Mouse (Mus musculus) ZHBTc4 (cell line): Measurements from ENCODE around the gene Actn3.

ENCODE experiments used
- DNase-seq: peaks from one replicate; pipeline ENCODE4 v3.0.0-alpha.2; 2011; ENCODE audit warnings: low read depth, low spot score

Actn3 gene

DNA sequence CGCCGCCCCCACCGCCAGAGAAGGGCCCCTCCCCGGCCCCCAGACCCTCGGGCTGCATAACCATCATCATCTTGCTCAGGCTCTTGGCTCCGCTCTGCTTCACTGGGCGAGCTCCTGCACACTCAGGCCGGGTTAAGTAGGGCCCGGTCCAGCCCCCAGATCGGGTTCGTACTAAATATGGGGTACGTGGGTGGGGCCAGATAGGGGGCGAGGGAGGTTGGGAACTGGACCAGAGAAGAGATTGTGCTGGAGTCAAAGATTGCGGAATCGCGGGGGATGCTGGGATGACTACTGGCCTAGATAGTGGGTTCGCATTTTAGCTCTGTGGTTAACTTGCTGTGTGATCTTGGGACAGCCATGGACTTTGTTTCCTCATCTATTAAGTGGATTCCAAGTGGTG, at the start of gene Actn3:
Gene Actn3 (minus strand): TSS at position 125 of the 400 bp plus-strand sequence.
- DNase-seq = no peak

DNA sequence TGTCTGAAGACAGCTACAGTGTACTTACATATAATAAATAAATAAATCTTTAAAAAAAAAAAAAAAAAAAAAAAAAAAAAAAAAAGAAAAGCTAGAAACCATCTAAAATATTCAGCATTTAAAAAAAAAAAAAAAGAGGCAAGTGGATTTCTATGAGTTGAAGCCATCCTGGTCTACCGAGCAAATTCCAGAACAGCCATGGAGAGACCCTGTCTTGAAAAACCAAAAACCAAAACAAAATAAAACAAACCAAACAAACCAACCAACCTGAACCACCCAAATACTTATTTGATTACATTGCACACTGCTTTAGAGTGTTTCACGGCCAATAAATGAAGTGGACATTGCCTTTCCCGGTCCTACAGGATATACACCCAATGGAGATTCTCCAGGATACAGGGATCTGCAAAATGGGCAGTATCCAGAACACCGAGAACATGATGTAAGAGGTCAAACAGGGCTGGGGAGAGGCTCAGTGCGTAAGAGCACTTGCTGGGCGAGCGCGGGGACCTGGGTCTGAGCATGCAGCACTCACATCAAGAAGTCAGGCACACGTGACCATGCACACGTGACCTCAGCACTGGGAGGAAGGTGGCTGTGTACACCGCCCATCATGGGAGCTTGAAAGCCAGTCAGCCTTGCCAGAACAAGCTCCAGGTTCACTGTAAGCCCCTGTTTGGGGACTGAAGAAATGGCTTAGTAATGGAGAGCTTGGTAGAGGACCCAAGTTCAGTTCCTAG, 47.6 kb upstream of the Actn3 start:
- DNase-seq = peak; percentile 88

DNA sequence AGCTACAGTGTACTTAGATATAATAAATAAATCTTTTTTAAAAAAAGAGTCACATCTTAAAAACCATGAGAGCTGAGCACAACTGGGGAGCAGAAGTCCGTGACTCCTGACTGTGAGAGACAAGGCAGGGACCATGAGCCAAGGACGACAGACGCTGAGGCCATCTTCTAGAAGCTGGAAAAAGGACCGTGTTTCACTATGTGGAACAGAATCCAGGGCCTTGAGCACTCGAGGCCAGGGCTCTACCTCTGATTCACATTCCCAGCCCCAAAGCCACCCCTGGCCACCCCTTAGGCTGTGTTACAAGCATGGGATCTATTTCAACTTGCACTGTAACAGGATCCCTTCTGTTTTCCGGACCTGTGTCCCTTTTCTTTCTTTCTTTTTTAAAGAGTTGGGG, 41.9 kb upstream of the Actn3 start:
- DNase-seq = no peak

DNA sequence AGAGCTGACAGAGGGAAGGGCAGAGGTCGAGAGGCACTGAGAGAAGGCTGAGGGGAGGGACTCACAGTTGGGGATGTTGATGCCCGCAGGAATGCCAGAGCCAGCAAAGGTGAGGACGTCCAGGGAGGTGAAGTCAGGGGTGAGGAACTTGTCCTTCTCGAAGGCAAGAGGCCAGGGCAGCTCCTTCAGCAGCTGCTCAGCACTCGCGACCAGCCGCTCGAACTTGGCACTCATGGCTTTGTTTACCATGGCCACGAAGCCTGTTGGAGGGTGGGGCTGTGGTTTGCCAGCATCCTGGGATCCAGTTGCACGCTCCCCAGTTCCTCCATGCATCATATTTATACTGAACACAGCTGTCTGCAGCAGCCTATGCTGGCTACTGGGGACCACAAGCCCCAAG, 39.1 kb upstream of the Actn3 start:
- no peak for DNase-seq

DNA sequence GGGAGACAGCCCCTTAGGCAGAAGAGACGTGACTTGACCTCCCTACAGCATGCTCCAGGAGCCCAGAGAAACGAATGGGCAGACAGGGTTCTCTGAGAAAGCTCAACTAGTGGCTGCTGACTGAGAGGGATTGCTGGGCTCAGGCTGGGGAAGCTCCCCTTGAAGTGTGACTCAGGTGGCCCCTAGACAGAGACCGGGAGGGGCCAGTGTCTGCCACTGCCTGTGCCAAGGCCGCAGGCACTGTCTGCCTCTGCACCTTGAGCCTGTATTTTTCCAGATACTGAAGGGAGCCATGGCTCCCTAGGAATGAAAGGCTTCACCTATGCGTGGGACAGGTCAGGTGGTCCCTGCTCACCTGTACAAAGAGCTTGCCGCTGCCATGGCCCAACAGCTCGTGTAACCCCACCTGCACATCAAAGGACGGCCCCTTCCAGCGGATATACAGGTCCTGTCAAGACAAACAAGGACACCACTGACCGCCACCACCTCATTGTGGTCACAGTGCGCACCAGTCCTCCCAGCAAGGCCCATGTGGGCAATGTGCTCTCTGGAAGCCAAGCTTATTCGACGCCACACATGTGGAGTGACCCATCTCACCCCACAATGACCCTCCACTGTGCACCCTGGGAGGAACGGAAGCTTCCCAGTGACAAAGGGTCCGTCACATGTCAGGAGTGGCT, 38.4 kb upstream of the Actn3 start:
- no peak for DNase-seq

DNA sequence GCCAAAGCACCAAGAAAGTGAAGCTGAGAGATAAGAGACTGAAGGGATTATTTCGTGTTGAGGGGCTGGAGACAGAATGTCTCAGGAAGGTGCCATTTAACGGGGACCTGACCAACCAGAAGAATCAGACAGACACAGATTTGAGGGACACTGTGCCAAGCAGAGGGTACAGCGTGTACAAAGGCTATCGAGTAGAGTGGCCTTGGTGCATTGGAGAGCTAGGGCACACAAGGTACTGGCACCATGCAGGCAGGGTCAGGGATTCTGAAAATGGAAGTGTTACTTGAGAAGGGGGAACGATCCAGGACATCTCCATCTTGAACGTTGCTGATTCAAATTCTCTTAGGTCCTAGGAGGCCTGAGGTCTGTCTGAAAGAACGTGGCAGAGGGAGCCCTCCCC, 31.7 kb upstream of the Actn3 start:
- no peak for DNase-seq

DNA sequence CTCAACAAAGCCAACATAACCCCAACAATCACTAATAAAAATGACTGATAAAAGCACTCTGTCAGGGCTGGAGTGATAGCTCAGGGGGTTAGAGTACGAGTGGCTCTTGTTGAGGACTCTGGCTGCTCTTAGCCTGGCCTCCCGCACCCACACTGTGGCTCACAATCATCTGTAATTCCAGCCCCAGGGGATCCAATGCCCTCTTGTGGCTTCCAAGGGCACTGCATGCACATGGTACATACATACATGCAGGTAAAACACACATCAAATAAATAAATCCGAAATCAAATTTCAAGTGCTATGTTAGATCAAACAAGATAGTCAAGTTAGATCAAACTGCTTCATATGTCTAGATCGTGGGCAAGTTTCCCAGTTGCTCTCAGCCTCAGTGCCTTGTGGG, 30.4 kb upstream of the Actn3 start:
- DNase-seq = peak; percentile 85

DNA sequence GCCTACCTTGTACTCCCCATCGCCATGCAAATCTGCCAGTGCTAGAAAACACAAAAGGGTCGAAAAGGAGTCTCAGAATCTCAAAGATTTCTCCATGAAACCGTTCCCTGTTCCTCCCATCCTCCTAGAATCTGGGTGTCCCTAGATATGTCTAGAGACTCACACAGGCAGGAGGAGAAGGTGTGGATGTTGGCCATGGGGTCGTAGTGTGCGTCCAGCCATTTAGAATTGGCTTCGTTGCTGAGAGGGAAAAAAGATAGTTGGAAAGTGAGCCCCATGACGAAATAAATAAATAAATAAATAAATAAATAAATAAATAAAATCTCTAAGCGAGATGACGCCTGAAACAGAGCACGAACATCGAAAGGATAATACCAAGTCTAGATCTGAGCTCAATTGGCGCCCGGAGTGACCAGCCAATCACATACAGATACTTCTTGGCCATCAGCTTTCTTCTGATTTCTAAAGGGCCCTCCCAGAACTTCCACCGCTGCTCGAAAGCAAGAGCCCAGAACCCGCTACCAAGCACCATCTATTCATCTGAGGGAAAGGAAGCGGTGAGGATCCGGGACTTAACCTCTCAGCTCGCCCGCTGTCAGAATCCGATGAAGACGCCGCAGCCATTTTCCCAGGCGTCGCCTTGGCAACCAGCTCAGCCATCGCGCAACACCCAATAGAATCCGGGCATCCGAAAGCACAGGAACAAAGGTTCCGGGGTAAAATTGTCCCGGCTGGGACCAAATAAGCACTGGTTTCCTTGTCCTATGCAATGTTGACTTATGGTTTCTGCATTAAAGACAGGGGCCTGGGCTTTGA, 28.5 kb upstream of the Actn3 start, which contains the start of gene Bbs1:
Gene Bbs1 (minus strand): TSS at position 650 of the 816 bp plus-strand sequence.
- peak; percentile 88 for DNase-seq

DNA sequence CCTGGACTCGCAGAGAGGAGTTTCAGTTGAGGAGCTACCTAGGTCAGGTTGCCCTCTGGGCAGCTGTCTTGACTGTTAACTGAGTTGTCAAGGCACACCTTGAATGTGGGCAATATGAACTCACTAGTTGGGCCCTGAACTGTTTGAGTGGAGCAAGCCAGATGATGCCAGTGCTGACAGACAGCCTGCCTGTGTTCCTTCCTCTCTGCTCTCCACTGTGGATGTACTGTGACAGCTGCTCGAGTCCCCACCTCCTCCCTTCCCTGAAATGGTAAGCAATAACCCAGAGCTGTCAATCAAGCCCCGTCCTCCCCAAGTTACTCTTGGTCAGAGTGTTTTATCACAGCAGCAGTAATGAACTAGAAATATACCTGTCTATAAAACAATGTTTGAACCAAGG, 22.2 kb upstream of the Actn3 start:
- no peak for DNase-seq

DNA sequence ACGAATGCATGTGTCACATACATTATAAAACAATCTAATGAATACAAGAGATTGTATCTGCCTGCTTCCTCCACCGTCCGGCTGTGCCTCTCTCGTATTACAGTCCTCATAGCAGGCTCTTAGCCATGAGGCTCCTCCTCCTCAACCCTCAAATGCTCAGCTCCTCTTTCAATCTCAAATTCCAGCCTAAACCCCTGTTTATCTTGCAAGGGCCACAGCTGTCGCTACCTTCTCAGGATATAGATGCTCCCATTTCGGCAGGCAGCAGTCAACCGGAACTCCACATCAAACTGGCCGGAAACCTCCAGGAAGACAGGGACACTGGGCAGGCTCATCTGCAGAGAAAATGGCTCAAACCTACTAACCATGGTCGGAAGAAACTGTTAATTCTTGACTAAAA, 21.3 kb upstream of the Actn3 start:
- DNase-seq = no peak

DNA sequence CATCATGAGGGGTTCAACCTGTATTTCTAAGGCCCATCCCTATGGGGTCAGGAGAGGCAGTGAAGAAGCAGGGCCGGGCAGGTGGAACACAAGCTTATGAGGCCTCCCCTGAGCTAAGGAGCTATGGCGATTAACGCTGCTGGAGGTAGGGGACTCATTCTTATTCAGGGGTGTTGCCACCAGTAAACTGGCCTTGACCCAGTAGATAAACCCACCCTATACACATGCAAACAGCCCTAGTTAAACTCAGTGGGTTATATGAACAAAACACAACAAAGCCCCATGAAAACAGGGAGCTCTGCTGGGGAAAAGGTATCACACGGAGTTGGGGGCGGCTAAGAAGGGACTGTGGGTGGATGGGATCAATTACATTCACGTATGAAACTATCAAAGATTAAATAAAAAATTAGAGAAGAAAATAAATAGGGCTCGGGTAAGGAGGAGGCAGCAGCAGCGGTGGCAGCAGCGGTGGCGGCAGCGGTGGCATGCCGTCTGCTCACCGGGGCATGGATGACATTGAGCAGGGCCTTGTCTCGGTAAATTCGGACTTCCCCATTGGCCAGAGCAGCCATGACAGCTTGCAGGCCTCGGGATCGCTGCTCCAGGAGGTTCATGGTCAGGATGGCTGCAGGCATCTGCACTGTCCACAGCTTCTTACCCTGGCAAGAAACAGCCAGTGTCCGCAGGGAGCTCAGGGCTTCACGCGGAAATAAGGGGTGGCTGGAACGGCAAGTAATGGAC, 19.2 kb upstream of the Actn3 start:
- DNase-seq = peak; percentile 90

DNA sequence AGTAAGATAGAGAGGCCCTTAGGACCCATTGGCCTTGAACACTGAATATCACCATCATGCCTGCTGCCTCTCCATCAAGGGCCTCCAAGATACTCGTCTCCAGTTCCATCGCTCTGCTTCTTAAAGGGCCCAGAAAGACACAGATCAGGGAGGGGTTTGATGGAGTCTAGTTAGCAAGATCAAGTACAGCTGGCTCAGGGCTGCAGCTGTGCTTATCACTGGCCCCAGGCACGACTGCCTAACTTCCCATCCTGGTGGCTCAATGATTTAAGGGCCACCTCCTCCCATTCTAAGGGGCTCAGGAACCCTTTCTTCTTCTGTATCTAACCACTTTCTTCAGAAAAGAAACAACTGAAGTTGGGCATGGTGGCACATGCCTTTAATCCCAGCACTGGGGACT, 14.1 kb upstream of the Actn3 start:
- no peak for DNase-seq

DNA sequence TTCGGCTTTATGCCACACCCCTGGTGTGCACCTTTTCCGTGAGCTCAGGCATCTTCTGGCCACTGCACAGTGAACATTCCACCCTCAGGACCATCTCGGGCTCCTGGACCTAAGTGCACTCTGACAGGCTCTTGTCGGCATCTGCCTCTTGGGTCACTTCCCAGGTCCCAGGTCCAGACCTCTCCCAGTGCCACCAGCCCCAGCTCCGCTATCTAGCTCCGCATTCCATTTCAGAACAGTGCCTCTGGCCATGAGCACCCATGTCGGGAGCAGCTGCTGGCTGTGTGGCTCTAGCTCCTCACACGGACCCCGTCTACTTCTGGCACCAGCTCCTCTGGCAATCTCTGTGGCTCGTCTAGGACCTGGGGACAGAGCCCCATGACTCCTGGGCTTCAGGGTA, 12.1 kb upstream of the Actn3 start:
- no peak for DNase-seq

DNA sequence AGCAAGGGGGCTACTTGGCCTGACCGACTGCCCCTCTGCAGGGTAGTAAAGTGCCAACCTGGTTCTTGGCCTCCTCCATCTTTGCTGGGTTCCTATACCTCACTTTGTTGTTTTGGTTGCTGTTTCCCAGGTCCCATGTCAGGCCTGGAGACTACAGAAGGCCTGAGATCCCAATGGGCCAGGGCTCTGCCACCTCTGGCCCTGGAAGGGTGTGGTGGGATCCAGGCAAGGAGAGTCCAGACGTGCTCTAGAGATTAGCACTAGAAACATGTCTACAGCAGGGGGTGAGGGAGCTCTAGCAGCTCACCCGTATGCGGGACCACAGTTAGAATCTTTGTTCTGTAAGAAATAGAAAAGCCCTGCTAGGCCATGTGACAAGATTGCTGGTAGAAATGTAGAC, 6.3 kb upstream of the Actn3 start:
- DNase-seq = no peak

DNA sequence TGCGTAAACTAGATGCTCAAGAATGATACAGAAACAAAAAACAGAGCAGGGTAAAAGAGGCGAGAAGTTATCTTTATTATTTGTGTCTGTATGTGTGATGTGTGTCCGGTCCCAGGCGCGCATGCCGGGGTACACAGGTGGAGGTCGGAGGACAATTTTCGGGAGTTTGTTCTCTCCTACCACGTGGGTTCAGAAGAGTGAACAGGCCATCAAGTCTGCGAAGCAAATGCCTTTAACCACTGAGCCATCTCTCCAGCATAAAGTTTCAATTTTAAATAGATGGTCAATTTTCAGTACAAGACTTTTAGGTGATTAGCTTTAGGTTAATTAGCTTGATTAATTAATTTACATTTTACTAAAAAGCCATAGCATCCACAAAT, 1.6 kb upstream of the Actn3 start:
- no peak for DNase-seq

DNA sequence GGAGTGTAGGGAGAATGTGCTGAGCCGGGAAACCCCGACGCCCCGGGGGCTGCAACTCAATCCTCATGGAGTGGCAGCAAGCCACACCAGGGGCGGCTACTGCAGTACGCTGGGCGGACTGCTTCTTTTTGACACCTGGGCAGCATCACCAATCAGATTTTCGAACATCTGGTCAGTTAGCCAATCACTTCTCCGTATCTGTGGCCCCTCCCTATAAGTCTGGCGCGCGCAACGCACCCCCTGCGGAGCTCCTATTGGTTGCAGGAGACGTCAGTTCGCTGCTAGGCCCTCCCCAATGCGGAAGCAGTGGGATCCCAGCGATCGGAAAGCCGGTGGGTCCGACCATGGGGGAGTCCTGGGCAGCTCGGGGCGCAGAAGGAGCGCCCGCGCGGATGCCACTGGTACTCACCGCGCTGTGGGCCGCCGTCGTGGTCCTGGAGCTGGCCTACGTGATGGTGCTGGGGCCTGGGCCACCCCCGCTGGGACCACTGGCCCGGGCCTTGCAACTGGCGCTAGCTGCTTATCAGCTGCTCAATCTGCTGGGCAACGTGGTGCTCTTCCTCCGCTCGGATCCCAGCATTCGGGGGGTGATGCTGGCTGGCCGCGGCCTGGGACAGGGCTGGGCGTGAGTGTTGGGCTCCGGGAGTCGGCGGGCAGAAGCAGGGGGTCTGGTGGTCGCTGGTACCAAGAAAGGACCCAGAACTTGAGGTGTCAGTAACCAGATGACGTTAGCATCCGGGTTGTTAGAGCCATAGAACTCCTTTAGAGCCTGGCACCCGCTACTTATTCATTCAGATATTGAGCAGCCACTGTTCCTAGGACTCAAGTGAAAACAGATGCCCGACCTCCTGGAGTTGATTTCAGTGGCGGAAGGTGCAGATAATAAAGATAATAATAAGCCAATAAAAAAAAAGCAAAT, 955 bp upstream of the Actn3 start, which contains the start of gene Zdhhc24:
Gene Zdhhc24 (plus strand): TSS at position 264 of the 919 bp plus-strand sequence.
- DNase-seq = peak; percentile 97

DNA sequence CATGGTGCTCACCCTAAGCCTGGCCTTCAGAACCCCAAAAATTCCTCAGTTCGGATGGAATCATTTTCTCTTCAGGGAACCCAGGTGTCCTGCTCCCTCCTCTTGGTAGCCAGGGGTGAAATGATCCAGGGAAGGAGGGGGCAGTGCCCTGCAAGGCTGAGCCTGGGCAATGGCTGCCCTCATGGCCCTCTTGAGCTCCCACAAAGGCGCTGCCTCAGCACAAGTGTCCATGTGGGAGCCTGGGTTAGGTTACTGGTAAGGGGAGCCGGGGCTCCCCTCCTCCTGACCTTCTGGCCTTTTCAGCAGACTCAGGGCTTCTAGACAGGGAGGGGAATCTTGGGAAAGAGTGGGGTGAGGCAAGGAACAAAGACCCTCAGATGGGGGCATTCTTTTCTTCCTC, 954 bp downstream of the Actn3 start:
- DNase-seq = no peak

DNA sequence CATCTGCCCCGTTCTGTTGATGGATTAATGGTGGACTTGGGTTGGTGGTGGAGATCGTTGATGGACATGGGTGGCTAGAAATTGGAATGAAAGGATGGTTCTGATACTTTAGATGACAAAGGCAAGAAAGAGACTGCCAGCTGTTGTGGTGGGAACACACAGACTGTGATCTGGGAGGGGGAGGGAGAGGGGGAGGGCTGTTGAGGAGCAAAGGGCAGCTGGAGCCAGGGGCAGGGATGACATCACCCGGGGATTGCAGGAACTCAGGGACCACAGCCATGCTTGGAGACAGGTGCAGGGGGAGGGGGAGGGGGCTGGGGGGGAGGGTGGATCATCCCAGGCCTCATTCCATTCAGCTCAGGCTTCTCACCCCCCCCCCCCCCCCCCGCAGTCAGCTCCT, 1.5 kb downstream of the Actn3 start:
- no peak for DNase-seq

DNA sequence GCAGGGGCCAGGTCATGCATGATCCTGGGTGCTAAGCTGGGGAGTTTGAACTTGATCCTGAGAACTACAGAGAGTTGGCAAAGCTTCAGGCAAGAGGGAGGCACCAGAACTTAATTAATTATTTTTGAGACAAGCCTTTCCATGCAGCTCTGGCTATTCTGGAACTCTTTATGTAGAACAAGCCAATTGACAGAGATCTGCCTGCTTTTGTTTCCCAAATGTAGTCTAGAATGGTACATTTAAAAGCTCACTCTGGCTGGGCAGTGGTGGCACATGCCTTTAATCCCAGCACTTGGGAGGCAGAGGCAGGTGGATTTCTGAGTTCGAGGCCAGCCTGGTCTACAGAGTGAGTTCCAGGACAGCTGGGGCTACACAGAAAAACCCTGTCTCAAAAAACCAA, 3.1 kb downstream of the Actn3 start:
- DNase-seq = peak; percentile 51

DNA sequence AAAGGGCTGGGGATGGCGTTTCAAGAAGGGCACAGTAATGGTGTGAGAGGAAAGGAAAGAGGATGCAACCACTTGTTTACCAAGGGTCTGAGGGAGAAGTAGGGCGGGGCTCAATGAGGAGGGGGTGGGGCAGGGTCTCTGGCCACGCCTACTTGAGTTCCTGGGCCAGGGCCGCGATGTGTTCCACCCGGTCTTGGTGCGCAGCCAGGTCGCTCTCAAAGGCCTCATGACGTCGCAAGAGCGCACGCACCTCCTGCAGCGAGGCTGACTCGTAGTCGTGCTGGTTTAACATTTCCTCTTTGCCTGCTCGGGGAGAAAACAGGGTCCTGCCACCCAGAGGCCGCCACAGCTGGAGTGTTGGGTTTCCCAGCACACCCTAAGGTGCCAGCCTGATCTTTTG, 12.6 kb downstream of the Actn3 start:
- DNase-seq = peak; percentile 94

DNA sequence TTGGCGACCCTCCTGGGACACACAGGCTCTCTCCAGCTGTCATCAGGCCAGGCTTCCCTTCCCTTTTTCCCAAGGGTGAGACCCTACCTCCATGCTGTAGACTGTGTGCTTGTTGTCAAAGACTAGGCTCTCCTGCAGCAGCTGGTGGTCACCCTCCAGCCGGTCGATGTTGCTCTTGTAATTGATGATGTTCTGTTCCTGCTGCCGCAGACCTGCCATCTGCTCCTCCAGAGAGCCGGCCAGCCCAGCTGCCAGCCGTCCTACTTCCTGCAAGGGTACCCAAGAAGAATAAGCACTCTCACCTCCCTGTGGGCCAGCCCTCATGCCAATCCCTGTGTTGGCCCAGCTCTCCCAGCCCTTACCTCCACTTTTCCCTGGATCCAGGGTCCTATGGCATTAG, 14.7 kb downstream of the Actn3 start:
- no peak for DNase-seq
